Mouse (Mus musculus): ENCODE data around the gene Pear1.

DNA sequence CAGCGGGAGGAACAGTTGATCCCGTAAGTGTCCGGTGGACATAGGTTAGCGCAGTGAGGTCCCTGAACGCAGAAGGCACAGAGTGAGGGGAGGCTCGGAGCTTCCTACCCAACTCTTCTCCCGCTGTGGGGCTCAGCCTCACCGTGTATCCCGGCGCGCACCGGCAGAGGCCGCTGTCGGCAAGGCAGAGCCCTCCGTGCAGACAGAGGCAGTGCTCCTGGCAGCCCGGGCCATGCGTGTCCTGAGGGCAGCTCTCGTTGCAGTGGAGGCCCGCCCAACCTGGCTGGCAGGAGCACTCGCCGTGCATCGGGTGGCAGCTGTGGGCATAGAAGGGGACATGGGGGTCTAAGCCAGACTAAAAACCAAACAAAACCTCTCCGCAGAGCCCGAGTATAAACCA lies 68.1 kb downstream of the Pear1 start:
- TF ChIP-seq CTCF (conservative IDR thresholded peaks at IDR 0.05 in 1 of 2, IDR thresholded peaks at IDR 0.05 in 1 of 2; ENCODE audit: low read depth in 2 of 2, low read length in 2 of 2) (peak; percentile 46 to 95), JUND (conservative IDR thresholded peaks at IDR 0.05; ENCODE audit: low read depth, low read length) (no peak)

Data from CH12.LX (cell line).